Mouse (Mus musculus) embryonic facial prominence, embryonic 12.5 days (tissue): ENCODE measurements around the gene Slc35b2. TPM values are rescaled to one million over a fixed set of nuclear protein-coding genes. Genes with fewer than 3 reads are reported as not detected.

Source experiments
- ATAC-seq: fragments of 200-750 bp; cut with Nextera tagmentation; 2 replicates; pipeline ENCODE4 v1.8.0; 2017; ENCODE audit not compliant: insufficient number of reproducible peaks, insufficient read depth, low FRiP score, low TSS enrichment
- H3K27ac ChIP-seq: fragments of 300-500 bp; sonication (generic); 2 replicates; pipeline ENCODE4 v1.5.1; 2016; ENCODE audit warnings: mild to moderate bottlenecking
- H3K27me3 ChIP-seq: fragments of 300-500 bp; sonication (generic); 2 replicates; pipeline ENCODE4 v1.6.1; 2016; ENCODE audit warnings: mild to moderate bottlenecking, moderate library complexity
- H3K36me3 ChIP-seq: fragments of 300-500 bp; sonication (generic); 2 replicates; pipeline ENCODE4 v1.6.1; 2016; ENCODE audit warnings: mild to moderate bottlenecking
- H3K4me1 ChIP-seq: fragments of 300-500 bp; sonication (generic); 2 replicates; pipeline ENCODE4 v1.6.1; 2016
- H3K4me2 ChIP-seq: fragments of 300-500 bp; sonication (generic); replicated peaks from 2 replicates; pipeline ENCODE4 v1.6.1; 2016; ENCODE audit warnings: mild to moderate bottlenecking, moderate library complexity
- H3K4me3 ChIP-seq: fragments of 300-500 bp; sonication (generic); 2 replicates; pipeline ENCODE4 v1.5.1; 2016; ENCODE audit warnings: mild to moderate bottlenecking
- H3K9ac ChIP-seq: fragments of 300-500 bp; sonication (generic); 2 replicates; pipeline ENCODE4 v1.6.1; 2016; ENCODE audit warnings: mild to moderate bottlenecking, moderate library complexity
- H3K9me3 ChIP-seq: fragments of 300-500 bp; sonication (generic); 2 replicates; pipeline ENCODE4 v1.6.1; 2016; ENCODE audit warnings: mild to moderate bottlenecking, moderate library complexity
- WGBS: fragments of 180-500 bp; shearing (Covaris S2); methylation state at CpG from one replicate; pipeline ENCODE4 v1.1.7; 2016; 5-methylcytosine and 5-hydroxymethylcytosine counted together
- polyA plus RNA-seq: library from polyadenylated mRNA; unstranded; fragments of >200 nt; fragmentation: Nextera tagmentation; extraction: Ambion mirVana; gene quantifications from 2 replicates; pipeline ENCODE4 v1.2.1, GENCODE M21; 2016

The Slc35b2 gene
- polyA plus RNA-seq, 1 experiment from 2014 or later, result 108 TPM

DNA sequence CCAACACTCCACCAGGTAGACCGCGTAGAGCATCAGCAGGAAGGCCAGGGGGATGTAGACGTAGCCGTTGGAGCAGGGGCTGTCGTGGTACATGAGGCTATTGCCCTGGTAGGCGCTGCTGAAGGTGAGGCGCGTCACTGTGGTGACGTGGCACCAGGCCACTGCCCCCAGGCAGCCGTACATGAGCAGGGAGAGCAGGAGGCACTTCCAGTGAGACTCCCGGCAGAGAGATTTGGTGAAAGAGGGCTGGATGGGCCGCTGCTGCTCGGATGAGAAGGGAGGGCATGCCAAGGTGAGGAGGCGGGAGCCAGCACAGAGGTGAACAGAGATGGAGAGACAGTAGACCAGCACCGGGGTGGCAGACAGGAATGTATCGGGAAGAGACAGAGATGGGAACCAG, 16.7 kb upstream of the Slc35b2 start:
- Histone ChIP-seq H3K27me3 (peaks cover 65% of the 10 kb centered on the region), H3K9me3 (no peaks in the 10 kb centered on the region), H3K4me2 (no peak overlapping the region), H3K27ac (no peak overlapping the region), H3K4me1 (peaks cover 34% of the 10 kb centered on the region), H3K9ac (no peak overlapping the region), H3K4me3 (0 out of 2 replicates have a peak overlapping the region, but pooled peaks have one; percentile 6), H3K36me3 (peaks cover 8% of the 10 kb centered on the region)
- ATAC-seq, result no peak
- WGBS, result 66% methylated on average over 16 of the region's 16 CpGs

DNA sequence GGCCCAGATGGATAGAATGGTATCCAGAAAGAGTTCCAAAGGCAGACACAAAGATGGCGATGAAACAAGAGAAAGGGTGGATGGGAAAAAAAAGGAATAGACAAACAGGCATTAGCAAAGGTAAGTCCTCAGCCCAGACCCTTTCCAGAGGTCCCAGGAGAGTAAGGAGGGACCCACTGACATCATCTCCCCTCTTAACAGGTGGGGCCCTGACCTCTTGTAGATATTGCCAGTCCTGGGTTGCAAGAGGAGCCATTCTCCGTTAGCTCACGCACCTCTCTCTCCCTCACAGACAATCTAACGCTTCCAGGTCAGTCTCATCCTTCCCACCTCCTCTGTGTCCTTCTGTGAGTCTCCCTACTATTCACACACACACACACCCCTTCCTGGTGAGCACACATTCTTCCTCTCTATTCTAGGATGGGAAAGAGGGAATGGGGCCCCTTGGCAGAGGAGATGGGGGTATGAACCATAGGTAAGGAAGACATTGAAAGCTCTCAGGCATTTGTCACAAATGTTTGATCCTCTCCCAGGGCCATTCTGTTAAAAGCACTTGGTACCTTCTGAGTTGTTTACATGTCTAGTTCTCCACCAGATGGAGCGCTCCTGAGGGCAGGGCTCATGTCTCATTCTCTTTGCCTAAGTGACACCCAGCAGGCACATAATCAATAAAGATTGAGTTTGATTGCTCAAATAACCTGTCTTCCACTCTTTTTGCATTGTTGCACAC, 16.0 kb upstream of the Slc35b2 start:
- Histone ChIP-seq H3K9ac (no peak overlapping the region), H3K27ac (no peak overlapping the region), H3K4me2 (peak overlapping the region; percentile 72), H3K36me3 (peaks cover 8% of the 10 kb centered on the region), H3K27me3 (peaks cover 59% of the 10 kb centered on the region), H3K4me3 (peak overlapping the region; percentile 79; the same call in 1 of the 2 replicates), H3K4me1 (peaks cover 34% of the 10 kb centered on the region), H3K9me3 (no peaks in the 10 kb centered on the region)
- ATAC-seq, result no peak
- WGBS, result 79% methylated on average over 5 of the region's 5 CpGs

DNA sequence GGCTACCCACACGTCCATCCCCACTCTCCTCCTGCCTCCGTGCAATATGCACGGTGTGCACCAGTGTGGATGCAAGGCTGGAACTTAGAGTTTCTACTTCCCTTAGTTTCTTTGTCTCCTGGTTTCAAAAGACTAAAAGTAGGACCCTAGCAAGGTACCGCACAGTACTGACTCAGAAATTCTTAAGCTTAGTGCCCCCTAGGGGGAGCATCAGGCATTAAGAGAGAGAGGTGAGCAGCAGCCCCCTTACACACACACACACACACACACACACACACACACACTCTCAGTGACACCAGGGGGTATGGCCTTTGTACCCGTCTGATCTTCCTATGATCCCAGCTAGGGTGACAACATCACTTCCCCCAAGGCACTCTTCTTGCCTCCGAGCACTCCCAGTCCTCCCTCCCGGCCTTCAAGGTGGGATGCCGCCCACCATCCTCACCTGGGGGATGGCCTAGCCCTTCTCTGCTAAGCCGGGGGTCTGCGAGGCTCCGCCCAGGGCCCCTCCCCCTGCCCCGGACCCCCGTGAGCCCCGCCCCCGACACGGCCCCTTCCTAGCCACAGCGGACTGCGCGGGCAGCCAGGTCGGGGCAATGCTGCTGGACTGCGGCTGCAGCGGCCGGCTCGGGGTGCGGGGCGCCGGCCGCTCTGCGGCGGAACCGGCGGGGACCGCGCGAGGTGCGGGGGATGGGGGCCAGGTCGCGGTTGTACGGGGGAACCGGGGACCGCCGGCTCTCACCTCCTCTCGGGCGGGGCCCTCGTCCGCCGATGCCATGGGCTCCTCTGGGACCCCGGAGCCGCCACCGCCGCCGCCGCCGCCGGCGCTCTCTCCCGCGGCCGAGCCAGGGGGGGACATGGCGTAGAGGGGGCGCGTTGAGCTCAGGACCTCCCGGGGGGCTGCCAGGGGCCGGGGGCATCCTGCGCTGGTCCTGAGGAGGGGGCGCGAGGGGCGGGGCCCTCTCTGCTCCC, 14.8 kb upstream of the Slc35b2 start:
- peak overlapping the region; percentile 83 for H3K27ac ChIP-seq
- peak; percentile 48 for ATAC-seq
- peak overlapping the region; percentile 79 for H3K4me3 ChIP-seq
- WGBS, result 4% methylated on average over 44 of the region's 68 CpGs
- H3K4me1 ChIP-seq, result peaks cover 33% of the 10 kb centered on the region
- no peaks in the 10 kb centered on the region for H3K9me3 ChIP-seq
- peak overlapping the region; percentile 72 for H3K4me2 ChIP-seq
- peak overlapping the region; percentile 93 for H3K9ac ChIP-seq
- H3K36me3 ChIP-seq, result peaks cover 8% of the 10 kb centered on the region
- peaks cover 50% of the 10 kb centered on the region for H3K27me3 ChIP-seq

DNA sequence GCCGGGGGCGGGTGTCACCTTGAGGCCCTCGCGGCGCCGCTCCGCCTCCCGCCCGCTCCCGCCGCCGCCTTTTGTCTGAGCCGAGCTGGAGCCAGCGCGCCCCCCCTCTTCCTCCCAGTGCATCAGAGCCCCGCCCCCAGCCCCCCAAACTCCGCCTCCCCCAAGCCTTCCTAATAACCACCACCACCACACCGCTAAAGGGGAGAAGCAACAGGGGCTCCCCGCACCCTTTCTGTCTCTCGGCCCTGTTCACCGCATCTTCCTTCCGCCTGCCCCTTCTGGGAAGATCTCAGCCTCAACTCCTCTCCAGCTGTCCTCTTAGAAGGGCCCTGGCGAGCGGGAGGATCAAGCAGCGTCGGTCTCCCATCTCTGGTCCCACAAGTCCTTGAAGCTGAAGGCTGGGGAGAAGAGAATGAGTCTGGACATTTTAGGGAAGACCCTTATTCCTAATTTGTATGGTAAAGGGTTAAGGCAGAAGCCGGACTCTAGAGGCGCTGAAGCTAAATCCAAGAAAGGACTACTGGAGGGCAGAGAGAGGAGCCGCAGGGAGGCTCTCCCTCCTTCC, 14.0 kb upstream of the Slc35b2 start, which contains the start of gene Tmem151b:
TSS of gene Tmem151b (minus strand) at position 61 of the 565 bp plus-strand sequence.
- 1% methylated on average over 12 of the region's 29 CpGs for WGBS
- ATAC-seq, result peak; percentile 12; the same call in 1 of the 2 replicates
- no peaks in the 10 kb centered on the region for H3K9me3 ChIP-seq
- peak within 1 kb of the TSS; percentile 72 for H3K4me2 ChIP-seq
- H3K27ac ChIP-seq, result peak within 1 kb of the TSS; percentile 83
- H3K27me3 ChIP-seq, result peaks cover 41% of the 10 kb centered on the region
- peaks cover 8% of the 10 kb centered on the region for H3K36me3 ChIP-seq
- peak within 1 kb of the TSS; percentile 79 for H3K4me3 ChIP-seq
- peaks cover 26% of the 10 kb centered on the region for H3K4me1 ChIP-seq
- peak within 1 kb of the TSS; percentile 93 for H3K9ac ChIP-seq

DNA sequence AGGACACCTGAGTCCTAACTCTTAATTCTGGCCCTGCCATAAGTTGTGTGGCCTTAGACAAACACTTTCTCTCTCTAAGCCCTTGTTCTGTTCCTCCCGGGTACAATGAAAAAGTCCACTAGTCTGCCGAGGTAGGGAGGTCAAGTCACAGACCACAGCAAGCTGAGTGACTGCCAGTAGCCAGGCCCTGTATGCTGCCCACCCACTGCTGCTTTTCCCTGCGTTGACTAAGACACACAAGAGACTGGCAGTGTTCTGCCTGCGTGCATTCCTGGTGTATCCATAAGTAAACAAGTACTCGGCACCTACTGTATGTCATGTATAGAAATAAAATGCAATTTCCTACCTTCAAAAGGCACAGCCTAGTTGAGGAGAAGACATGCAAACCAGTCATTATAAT, 13.4 kb upstream of the Slc35b2 start:
- no peak for ATAC-seq
- Histone ChIP-seq H3K9ac (peak overlapping the region; percentile 93; the same call in 1 of the 2 replicates), H3K27me3 (peaks cover 35% of the 10 kb centered on the region)

DNA sequence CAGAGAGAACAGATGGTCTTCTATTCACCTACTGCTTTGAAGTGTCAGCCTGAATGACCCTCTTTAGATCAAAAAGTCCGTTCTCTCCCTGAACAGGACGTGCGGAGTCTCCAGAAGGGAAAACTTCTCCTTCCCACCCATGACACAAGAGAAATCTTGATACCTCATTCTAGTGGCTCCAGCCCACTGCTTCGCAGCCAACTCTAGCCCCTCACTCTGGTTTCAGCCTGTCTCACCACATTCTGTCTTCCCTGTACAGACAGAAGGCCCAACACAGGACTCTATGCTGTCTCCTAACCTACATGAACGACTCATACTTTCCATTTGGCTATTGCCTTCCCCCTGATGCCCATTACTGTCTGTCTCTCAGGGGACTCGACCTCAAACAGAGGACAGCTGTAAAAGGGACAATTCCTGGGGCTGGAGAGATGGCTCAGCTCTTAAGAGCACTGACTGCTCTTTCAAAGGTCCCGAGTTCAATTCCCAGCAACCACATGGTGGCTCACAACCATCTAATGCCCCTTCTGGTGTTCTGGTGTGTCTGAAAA, 12.4 kb upstream of the Slc35b2 start:
- H3K4me2 ChIP-seq, result no peak overlapping the region
- H3K4me3 ChIP-seq, result no peak overlapping the region
- no peak overlapping the region for H3K9ac ChIP-seq
- no peak overlapping the region for H3K27ac ChIP-seq
- peaks cover 28% of the 10 kb centered on the region for H3K27me3 ChIP-seq
- no peaks in the 10 kb centered on the region for H3K9me3 ChIP-seq
- peaks cover 13% of the 10 kb centered on the region for H3K4me1 ChIP-seq
- peaks cover 4% of the 10 kb centered on the region; the same call in 1 of the 2 replicates for H3K36me3 ChIP-seq
- no peak for ATAC-seq
- 46% methylated on average over 7 of the region's 7 CpGs for WGBS

More for the DNA sequence above, 13.4 kb upstream of the Slc35b2 start:
- WGBS, result 33% methylated on average over 5 of the region's 5 CpGs
- peak overlapping the region; percentile 79; the same call in 1 of the 2 replicates for H3K4me3 ChIP-seq
- H3K36me3 ChIP-seq, result peaks cover 8% of the 10 kb centered on the region
- no peak overlapping the region for H3K27ac ChIP-seq
- peaks cover 21% of the 10 kb centered on the region for H3K4me1 ChIP-seq
- H3K9me3 ChIP-seq, result no peaks in the 10 kb centered on the region
- peak overlapping the region; percentile 72 for H3K4me2 ChIP-seq

DNA sequence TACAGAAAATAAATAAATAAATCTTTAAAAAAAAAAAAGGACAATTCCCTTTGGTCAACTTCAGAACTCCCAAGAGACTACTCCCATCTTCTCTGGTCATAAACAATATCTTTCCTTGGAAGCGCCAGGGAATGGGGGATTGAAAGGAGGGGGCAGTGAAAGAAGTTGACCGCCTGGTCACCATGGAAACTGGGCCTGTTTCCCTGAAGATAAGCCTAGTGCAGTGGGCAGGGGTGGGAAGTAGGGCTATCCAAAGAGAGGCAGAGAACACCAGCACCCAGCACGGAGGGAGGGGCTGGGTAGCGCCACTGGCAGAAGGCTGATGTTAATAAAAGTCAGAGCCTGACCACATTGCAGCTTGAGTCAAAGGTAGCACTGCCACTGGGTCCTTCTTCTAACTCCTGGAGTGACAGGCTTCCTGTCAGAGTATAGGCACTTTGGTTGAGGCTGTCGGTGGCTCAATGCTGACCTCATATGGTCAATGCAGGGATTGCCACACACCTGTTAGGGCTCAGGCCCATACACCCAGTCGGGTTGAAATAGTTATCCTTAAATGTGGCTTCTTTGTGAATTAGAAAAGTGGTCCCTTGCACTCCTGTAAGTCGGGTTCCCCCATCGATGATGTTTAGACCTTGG, 11.7 kb upstream of the Slc35b2 start:
- no peak for ATAC-seq
- Histone ChIP-seq H3K36me3 (no peaks in the 10 kb centered on the region), H3K27me3 (peaks cover 28% of the 10 kb centered on the region), H3K9ac (no peak overlapping the region), H3K9me3 (no peaks in the 10 kb centered on the region), H3K27ac (no peak overlapping the region), H3K4me1 (peaks cover 16% of the 10 kb centered on the region), H3K4me3 (no peak overlapping the region), H3K4me2 (no peak overlapping the region)
- 8% methylated on average over 8 of the region's 8 CpGs for WGBS

DNA sequence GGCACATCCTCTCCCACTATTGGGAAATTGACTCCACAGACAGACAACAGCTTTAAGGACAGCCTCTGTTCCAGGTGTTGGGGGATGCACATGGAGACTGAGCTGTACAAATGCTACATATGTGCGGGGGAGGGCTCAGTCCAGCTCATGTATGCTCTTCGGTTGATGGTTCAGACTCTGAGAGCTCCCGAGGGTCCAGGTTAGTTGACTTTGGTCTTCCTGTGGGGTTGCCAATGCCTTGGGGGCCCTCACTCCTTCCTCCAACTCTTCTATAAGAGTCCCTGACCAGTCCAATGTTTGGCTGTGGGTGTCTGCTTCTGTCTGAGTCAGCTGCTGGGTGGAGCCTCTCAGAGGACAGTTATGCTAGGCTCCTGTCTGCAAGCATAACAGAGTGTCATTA, 10.6 kb upstream of the Slc35b2 start:
- no peak overlapping the region for H3K4me2 ChIP-seq
- peaks cover 22% of the 10 kb centered on the region for H3K27me3 ChIP-seq
- no peaks in the 10 kb centered on the region for H3K36me3 ChIP-seq
- no peak for ATAC-seq
- WGBS, result 81% methylated on average over 3 of the region's 3 CpGs
- H3K4me3 ChIP-seq, result no peak overlapping the region
- H3K27ac ChIP-seq, result no peak overlapping the region
- peaks cover 25% of the 10 kb centered on the region for H3K4me1 ChIP-seq
- no peaks in the 10 kb centered on the region for H3K9me3 ChIP-seq
- no peak overlapping the region for H3K9ac ChIP-seq

DNA sequence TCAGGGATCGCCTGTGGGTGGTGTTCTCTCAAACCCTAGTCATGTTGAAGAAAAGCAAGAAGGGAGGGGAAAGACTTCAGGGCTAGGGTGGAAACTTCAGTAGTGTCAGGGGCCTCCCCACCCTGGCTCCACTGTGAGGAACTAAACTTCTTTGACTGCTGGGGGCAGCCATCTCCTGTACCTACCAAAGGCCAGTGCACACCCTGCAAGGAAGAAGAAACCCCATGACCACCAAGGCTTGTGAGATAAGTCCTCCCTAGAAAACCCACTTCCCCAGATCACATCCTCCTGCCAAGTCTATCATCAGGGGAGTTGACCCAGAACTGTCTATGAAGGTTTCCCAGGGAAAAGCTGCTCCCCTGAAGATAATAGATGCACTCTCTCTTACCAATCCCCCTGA, 9.3 kb upstream of the Slc35b2 start:
- H3K4me1 ChIP-seq, result peaks cover 20% of the 10 kb centered on the region
- H3K27ac ChIP-seq, result no peak overlapping the region
- H3K4me2 ChIP-seq, result no peak overlapping the region
- H3K9ac ChIP-seq, result no peak overlapping the region
- peaks cover 18% of the 10 kb centered on the region for H3K27me3 ChIP-seq
- H3K9me3 ChIP-seq, result no peaks in the 10 kb centered on the region
- no peak for ATAC-seq
- 45% methylated on average over 1 of the region's 1 CpGs for WGBS
- H3K4me3 ChIP-seq, result no peak overlapping the region
- no peaks in the 10 kb centered on the region for H3K36me3 ChIP-seq

DNA sequence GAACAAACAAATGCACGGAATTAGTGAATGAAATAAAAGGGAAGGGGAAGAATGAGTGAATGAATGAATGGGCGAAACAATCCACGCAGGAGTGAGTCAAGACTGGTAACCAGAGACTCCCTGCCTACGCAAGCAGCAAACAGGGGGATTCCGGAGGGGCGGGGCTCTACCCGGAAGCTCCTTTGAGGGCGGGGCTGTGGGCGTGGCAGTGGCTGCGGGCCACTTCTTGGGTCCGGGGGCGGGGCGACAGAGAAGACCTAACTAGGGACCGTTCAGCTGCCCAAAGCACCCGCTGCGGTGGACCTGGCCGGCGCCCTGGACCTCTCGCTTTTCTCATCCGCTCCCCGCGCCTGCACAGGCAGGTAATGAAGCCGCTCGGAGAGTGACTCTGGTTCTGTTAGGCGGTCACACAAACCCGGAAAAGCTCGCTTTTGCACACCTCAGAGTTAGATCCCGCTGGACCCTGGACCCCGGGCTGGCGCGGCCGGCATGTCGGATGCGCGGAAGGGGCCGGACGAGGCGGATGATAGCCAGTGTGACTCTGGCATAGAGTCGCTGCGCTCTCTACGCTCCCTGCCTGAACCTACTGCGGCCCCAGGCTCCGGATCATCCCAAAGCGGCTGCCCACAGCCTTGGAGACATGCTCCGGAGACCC, 8.1 kb upstream of the Slc35b2 start, which contains the start of gene Nfkbie:
TSS of gene Nfkbie (plus strand) at position 252 of the 655 bp plus-strand sequence.
- Histone ChIP-seq H3K4me3 (peak within 1 kb of the TSS; percentile 58), H3K9ac (peak within 1 kb of the TSS; percentile 72), H3K9me3 (no peaks in the 10 kb centered on the region), H3K27ac (no peak within 1 kb of the TSS), H3K4me2 (peak within 1 kb of the TSS; percentile 91), H3K36me3 (no peaks in the 10 kb centered on the region), H3K27me3 (peaks cover 18% of the 10 kb centered on the region), H3K4me1 (peaks cover 14% of the 10 kb centered on the region)
- peak; percentile 12; the same call in 1 of the 2 replicates for ATAC-seq
- under 1% methylated on average over 45 of the region's 45 CpGs for WGBS
